Mouse (Mus musculus) MEL (cell line): Measurements from ENCODE around the gene Lrrc23. TPM values are rescaled to one million over a fixed set of nuclear protein-coding genes. Genes with fewer than 3 reads are reported as not detected.
A peak's percentile ranks its signal among the peaks of the same experiment; 100 is the strongest.

Experiments used
- DNase-seq: peaks from one replicate; pipeline ENCODE4 v3.0.0; 2011; ENCODE audit warnings: low read depth, low spot score
- H3K27ac ChIP-seq: 2 replicates; pipeline ENCODE4 v1.5.1; 2012; ENCODE audit warnings: low read depth, mild to moderate bottlenecking, control low read depth, low read length, moderate library complexity; ENCODE audit not compliant: control insufficient read depth
- H3K27me3 ChIP-seq, 2 experiments: fragments of 150-350 bp in 1 of 2; sonication (generic) in 1 of 2; 2 replicates each; pipeline ENCODE4 v1.6.1; 2012; ENCODE audit warnings: low read length in 2 of 2, mild to moderate bottlenecking in 2 of 2, improper control_type of control experiment in 1 of 2, moderate library complexity in 1 of 2; ENCODE audit not compliant: insufficient read depth in 2 of 2, control insufficient read depth in 1 of 2
- H3K36me3 ChIP-seq, 2 experiments: 2 replicates each; pipeline ENCODE4 v1.6.1; 2012 to 2014; ENCODE audit warnings: low read length in 2 of 2, improper control_type of control experiment in 1 of 2, inconsistent platforms in 1 of 2, mild to moderate bottlenecking in 1 of 2; ENCODE audit not compliant: insufficient read depth in 2 of 2, control insufficient read depth in 1 of 2
- H3K4me1 ChIP-seq, 2 experiments: fragments of 150-350 bp in 1 of 2; sonication (generic) in 1 of 2; 2 replicates each; pipeline ENCODE4 v1.6.1; 2012; ENCODE audit warnings: low read length in 2 of 2, improper control_type of control experiment in 1 of 2, mild to moderate bottlenecking in 1 of 2; ENCODE audit not compliant: insufficient read depth in 2 of 2, control insufficient read depth in 1 of 2
- H3K4me3 ChIP-seq, 2 experiments: fragments of 150-350 bp in 1 of 2; sonication (generic) in 1 of 2; 2 replicates each; pipeline ENCODE4 v1.5.1; 2012; ENCODE audit warnings: low read depth in 2 of 2, low read length in 2 of 2, mild to moderate bottlenecking in 2 of 2, moderate library complexity in 2 of 2, control low read depth in 1 of 2, improper control_type of control experiment in 1 of 2; ENCODE audit not compliant: control insufficient read depth in 1 of 2, insufficient read depth in 1 of 2
- H3K79me2 ChIP-seq: 2 replicates; pipeline ENCODE4 v1.6.1; 2012; ENCODE audit warnings: mild to moderate bottlenecking, low read length, moderate library complexity; ENCODE audit not compliant: control insufficient read depth, poor library complexity, insufficient read depth
- H3K9ac ChIP-seq: 2 replicates; pipeline ENCODE4 v1.6.1; 2012; ENCODE audit warnings: low read depth, mild to moderate bottlenecking, control low read depth, low read length, moderate library complexity; ENCODE audit not compliant: control insufficient read depth, poor library complexity, severe bottlenecking
- H3K9me3 ChIP-seq: fragments of 150-350 bp; sonication (generic); replicated peaks from 2 replicates; pipeline ENCODE4 v1.6.1; 2012; ENCODE audit warnings: mild to moderate bottlenecking, low read length, improper control_type of control experiment, moderate library complexity; ENCODE audit not compliant: insufficient read depth
- CHD1 ChIP-seq: IDR thresholded peaks from 2 replicates; pipeline ENCODE4 v1.6.1; 2012; ENCODE audit warnings: low read depth, mild to moderate bottlenecking, inconsistent platforms, low read length, improper control_type of control experiment
- CTCF ChIP-seq, 3 experiments: IDR thresholded peaks in 2 of 3; conservative IDR thresholded peaks in 1 of 3; 2 replicates each; pipeline ENCODE4 v1.5.1; 2011 to 2012; ENCODE audit warnings: low read length in 3 of 3, low read depth in 2 of 3, mild to moderate bottlenecking in 2 of 3, improper control_type of control experiment in 1 of 3, inconsistent platforms in 1 of 3, mixed read lengths in 1 of 3, moderate library complexity in 1 of 3; ENCODE audit not compliant: control insufficient read depth in 1 of 3, insufficient read depth in 1 of 3, poor library complexity in 1 of 3, severe bottlenecking in 1 of 3
- E2F4 ChIP-seq: IDR thresholded peaks from 2 replicates; pipeline ENCODE4 v1.6.1; 2011; ENCODE audit warnings: low read depth, low read length, improper control_type of control experiment, borderline replicate concordance
- EP300 ChIP-seq, 2 experiments: IDR thresholded peaks; 2 replicates each; pipeline ENCODE4 v1.6.1; 2011; ENCODE audit warnings: improper control_type of control experiment in 2 of 2, low read length in 2 of 2, low read depth in 1 of 2, mild to moderate bottlenecking in 1 of 2
- ETS1 ChIP-seq: IDR thresholded peaks from 2 replicates; pipeline ENCODE4 v1.6.1; 2012; ENCODE audit warnings: low read depth, mild to moderate bottlenecking, inconsistent platforms, low read length, improper control_type of control experiment, moderate library complexity
- GATA1 ChIP-seq: IDR thresholded peaks from 2 replicates; pipeline ENCODE4 v1.6.1; 2011; ENCODE audit warnings: low read depth, low read length, improper control_type of control experiment
- HCFC1 ChIP-seq: IDR thresholded peaks from 2 replicates; pipeline ENCODE4 v1.6.1; 2012; ENCODE audit warnings: low read depth, mild to moderate bottlenecking, inconsistent platforms, low read length, improper control_type of control experiment, moderate library complexity
- JUND ChIP-seq: IDR thresholded peaks from 2 replicates; pipeline ENCODE4 v1.6.1; 2011; ENCODE audit warnings: low read depth, mild to moderate bottlenecking, improper control_type of control experiment, low read length
- KAT2A ChIP-seq: conservative IDR thresholded peaks from 2 replicates; pipeline ENCODE4 v1.6.1; 2012; ENCODE audit warnings: low read depth, low read length, improper control_type of control experiment, inconsistent platforms
- MAFK ChIP-seq: IDR thresholded peaks from 2 replicates; pipeline ENCODE4 v1.6.1; 2011; ENCODE audit warnings: low read depth, mild to moderate bottlenecking, low read length, improper control_type of control experiment, borderline replicate concordance
- MEF2A ChIP-seq: IDR thresholded peaks from 2 replicates; pipeline ENCODE4 v1.6.1; 2014; ENCODE audit warnings: low read depth, mild to moderate bottlenecking, inconsistent platforms, low read length, improper control_type of control experiment; ENCODE audit not compliant: poor library complexity, insufficient replicate concordance, severe bottlenecking; ENCODE audit errors: extremely low read depth
- MXI1 ChIP-seq: IDR thresholded peaks from 2 replicates; pipeline ENCODE4 v1.6.1; 2011; ENCODE audit warnings: mild to moderate bottlenecking, low read depth, low read length, improper control_type of control experiment
- MYB ChIP-seq: IDR thresholded peaks from 2 replicates; pipeline ENCODE4 v1.6.1; 2011; ENCODE audit warnings: mild to moderate bottlenecking, low read depth, low read length, improper control_type of control experiment
- MYC ChIP-seq: IDR thresholded peaks from 2 replicates; pipeline ENCODE4 v1.6.1; 2011; ENCODE audit warnings: low read depth, mild to moderate bottlenecking, low read length, improper control_type of control experiment, moderate library complexity
- NRF1 ChIP-seq: IDR thresholded peaks from 2 replicates; pipeline ENCODE4 v1.6.1; 2014; ENCODE audit warnings: low read depth, mild to moderate bottlenecking, inconsistent platforms, low read length, improper control_type of control experiment, moderate library complexity; ENCODE audit not compliant: poor library complexity, insufficient read depth, severe bottlenecking
- POLR2A ChIP-seq, 2 experiments: IDR thresholded peaks; 2 replicates each; pipeline ENCODE4 v1.6.1; 2011 to 2012; ENCODE audit warnings: low read length in 2 of 2, mild to moderate bottlenecking in 2 of 2, control low read depth in 1 of 2, improper control_type of control experiment in 1 of 2, low read depth in 1 of 2, moderate library complexity in 1 of 2; ENCODE audit not compliant: control insufficient read depth in 1 of 2, insufficient read depth in 1 of 2, poor library complexity in 1 of 2
- RAD21 ChIP-seq: IDR thresholded peaks from 2 replicates; pipeline ENCODE4 v1.6.1; 2011; ENCODE audit warnings: mild to moderate bottlenecking, low read depth, low read length, improper control_type of control experiment
- SIN3A ChIP-seq: IDR thresholded peaks from 2 replicates; pipeline ENCODE4 v1.6.1; 2012; ENCODE audit warnings: low read length, improper control_type of control experiment, inconsistent platforms
- SMC3 ChIP-seq: IDR thresholded peaks from 2 replicates; pipeline ENCODE4 v1.6.1; 2011; ENCODE audit warnings: low read depth, low read length, improper control_type of control experiment
- TAL1 ChIP-seq: IDR thresholded peaks from 2 replicates; pipeline ENCODE4 v1.6.1; 2012; ENCODE audit warnings: mild to moderate bottlenecking, inconsistent platforms, low read length, moderate library complexity, mixed read lengths
- UBTF ChIP-seq: IDR thresholded peaks from 2 replicates; pipeline ENCODE4 v1.6.1; 2012; ENCODE audit warnings: low read depth, mild to moderate bottlenecking, inconsistent platforms, low read length, improper control_type of control experiment, moderate library complexity, borderline replicate concordance; ENCODE audit not compliant: insufficient read depth
- ZNF384 ChIP-seq: IDR thresholded peaks from 2 replicates; pipeline ENCODE4 v1.6.1; 2012; ENCODE audit warnings: low read depth, mild to moderate bottlenecking, inconsistent platforms, low read length, improper control_type of control experiment
- polyA plus RNA-seq, 2 experiments: library from polyadenylated mRNA; stranded (reverse) in 1 of 2; unstranded in 1 of 2; fragments of >175 nt in 1 of 2; fragments of >200 nt in 1 of 2; gene quantifications; 2 replicates each; pipeline versions ENCODE4 v1.2.1 to v1.2.4; 2012; ENCODE audit warnings: low replicate concordance in 2 of 2, low read depth in 1 of 2; ENCODE audit not compliant: insufficient read length in 2 of 2, insufficient read depth in 1 of 2, missing spikeins in 1 of 2
- total RNA-seq: library from RNA; depleted of rRNA; stranded (reverse); fragments of 300-350 nt; gene quantifications from 2 replicates; pipeline ENCODE4 v1.2.3, GENCODE M21; 2012

Gene Lrrc23
- total and polyA plus RNA-seq, 3 experiments, result 0.11 TPM; not detected in 2

- TF ChIP-seq ZNF384 (no peak), EP300 (IDR thresholded peaks at IDR 0.05; ENCODE audit: low read depth in 1 of 2, low read length in 2 of 2) (no peak), SMC3 (no peak), NRF1 (no peak), HCFC1 (no peak), MAFK (no peak)
- no peaks in the 10 kb centered on the region for H3K9me3 ChIP-seq
- DNase-seq, result no peak
- peaks cover 5 to 18% of the 10 kb centered on the region in 2 experiments for H3K4me1 ChIP-seq
- H3K4me3 ChIP-seq, result no peak overlapping the region
- no peaks in the 10 kb centered on the region for H3K27me3 ChIP-seq
- H3K9ac ChIP-seq, result no peak overlapping the region
- peaks cover 3 to 18% of the 10 kb centered on the region in 2 experiments for H3K36me3 ChIP-seq
- peaks cover 16% of the 10 kb centered on the region for H3K79me2 ChIP-seq
- no peak overlapping the region for H3K27ac ChIP-seq
These were observed 50.9 kb downstream of the Lrrc23 start for GRCm38 (mm10) chr6:124728621-124729020.

GRCm38 (mm10) chr6:124724472-124724871 is 55.1 kb downstream of the Lrrc23 start:
- no peak for TF ChIP-seq EP300 (IDR thresholded peaks at IDR 0.05; ENCODE audit: low read depth in 1 of 2, low read length in 2 of 2)
- no peak for TF ChIP-seq TAL1
- no peak for TF ChIP-seq HCFC1
- TF ChIP-seq RAD21, result no peak
- TF ChIP-seq MAFK, result peak; percentile 80
- TF ChIP-seq E2F4, result no peak
- peaks cover 3 to 4% of the 10 kb centered on the region in 2 experiments for H3K36me3 ChIP-seq
- peaks cover 0 to 7% of the 10 kb centered on the region in 2 experiments; a peak in 2 of 4 replicates for H3K4me1 ChIP-seq
- H3K79me2 ChIP-seq, result no peaks in the 10 kb centered on the region
- DNase-seq, result no peak
- no peak overlapping the region for H3K9ac ChIP-seq
- H3K27me3 ChIP-seq, result no peaks in the 10 kb centered on the region
- no peak overlapping the region for H3K4me3 ChIP-seq
- H3K27ac ChIP-seq, result no peak overlapping the region
- no peaks in the 10 kb centered on the region for H3K9me3 ChIP-seq

GRCm38 (mm10) chr6:124723541-124723940 is 56.0 kb downstream of the Lrrc23 start:
- Histone ChIP-seq H3K27me3 (no peaks in the 10 kb centered on the region), H3K9me3 (no peaks in the 10 kb centered on the region), H3K9ac (no peak overlapping the region), H3K27ac (no peak overlapping the region), H3K4me3 (no peak overlapping the region), H3K79me2 (no peaks in the 10 kb centered on the region), H3K4me1 (peaks cover 3 to 16% of the 10 kb centered on the region in 2 experiments; a peak in 3 of 4 replicates), H3K36me3 (peaks cover 3 to 13% of the 10 kb centered on the region in 2 experiments)
- TF ChIP-seq GATA1 (no peak), CHD1 (no peak), MEF2A (no peak), MAFK (no peak), KAT2A (no peak), NRF1 (no peak), SIN3A (no peak), MYC (no peak), MXI1 (no peak), MYB (no peak), UBTF (no peak), ETS1 (no peak), POLR2A (IDR thresholded peaks at IDR 0.05; ENCODE audit: control insufficient read depth in 1 of 2, insufficient read depth in 1 of 2, low read depth in 1 of 2, low read length in 2 of 2, poor library complexity in 1 of 2) (no peak), JUND (no peak), CTCF (IDR thresholded peaks at IDR 0.05 in 2 of 3, conservative IDR thresholded peaks at IDR 0.05 in 1 of 3; ENCODE audit: control insufficient read depth in 1 of 3, insufficient read depth in 1 of 3, low read depth in 2 of 3, low read length in 3 of 3, poor library complexity in 1 of 3, severe bottlenecking in 1 of 3) (no peak)
- no peak for DNase-seq
